ENCODE assay signal across 15 mouse cellular contexts in genomic region chr10:60621470-60622170, GRCm38 (mm10).
DNase-seq lines count a peak whose midpoint lies in the region; TF ChIP-seq lines count a peak whose summit lies in the region.
"Had no signal": no experiment of that assay in that cellular context is flagged by ENCODE, and none has a peak within 500 bp of the region (broad histone marks: within the 10 kb centered on the region; RNA-seq: fewer than 3 reads in every experiment).

No protein-coding gene starts in this region.

- H3K9ac ChIP-seq in liver, adult 2 months (ENCODE audit: low read depth, low read length), result no peak overlapping the region
- H3K9ac ChIP-seq in ES-E14 (ENCODE audit: insufficient read depth, low read depth, low read length, poor library complexity, severe bottlenecking), result no peak overlapping the region
- H3K9ac ChIP-seq: embryonic facial prominence, embryonic 15.5 days; liver, embryonic 13.5 days had no signal

- 85% methylated on average over 8 of the region's 8 CpGs for WGBS in liver, adult 2 months

- intact Hi-C loops in gastrocnemius, adult 2 months (cut with DNase I), result no loop called here

- no peak for DNase-seq in gastrocnemius, adult 2 months
- DNase-seq in gastrocnemius, postnatal 4 days (ENCODE audit: low spot score in 2 of 2), result no peak
- no peak for DNase-seq in liver, adult 2 months (ENCODE audit: extremely low read depth, low read depth, low spot score)
- DNase-seq in liver, result no peak
- no peak for DNase-seq in ES-E14 (ENCODE audit: low read depth, low spot score)
- peak; percentile 25 for DNase-seq in splenic B cell, adult 2 months (ENCODE audit: low read depth, low spot score)
- no peak for DNase-seq in Muller cell, postnatal 12 days (ENCODE audit: inconsistent ontology term)
- DNase-seq in urinary bladder, postnatal 36 days (ENCODE audit: low spot score in 2 of 2), result no peak
- DNase-seq: adrenal gland, postnatal 25 days; cerebellum, adult 11 months; heart, postnatal 36 days; liver, embryonic 13.5 days had no signal

- no peaks in the 10 kb centered on the region for H3K9me3 ChIP-seq in ES-E14 (ENCODE audit: control insufficient read depth, insufficient read depth, low read depth, low read length)
- H3K9me3 ChIP-seq: embryonic facial prominence, embryonic 15.5 days; liver, embryonic 13.5 days had no signal

- in situ Hi-C loops in ES-E14 (cut with MboI; ENCODE audit: low sequenced_read_pairs in 2 of 2, unreplicated experiment in 2 of 2), result loop anchor here (10.0 kb wide), 1 partner anchor 133 kb away; the partner anchor contains the start of gene Slc29a3 (in 2 of the 2)

- no peaks in the 10 kb centered on the region for H3K79me2 ChIP-seq in liver, adult 2 months (ENCODE audit: control insufficient read depth, insufficient read depth, low read length)

- TF ChIP-seq POLR2A in liver, adult 2 months (IDR thresholded peaks at IDR 0.05; ENCODE audit: extremely low read depth, insufficient read depth, low read length), result no peak

- no peak overlapping the region for H3K27ac ChIP-seq in gastrocnemius, adult 2 months
- no peak overlapping the region for H3K27ac ChIP-seq in liver, adult 2 months (replicated peaks; ENCODE audit: insufficient read depth, low read depth, low read length)
- H3K27ac ChIP-seq in ES-E14 (ENCODE audit: insufficient read depth, low read depth, low read length, poor library complexity, severe bottlenecking), result no peak overlapping the region
- H3K27ac ChIP-seq: embryonic facial prominence, embryonic 15.5 days; left cerebral cortex, adult 2 months; liver, embryonic 13.5 days; macrophage had no signal

- H3K4me3 ChIP-seq in gastrocnemius, adult 2 months, result no peak overlapping the region
- no peak overlapping the region for H3K4me3 ChIP-seq in liver, adult 2 months (ENCODE audit: insufficient read depth, low read depth, low read length)
- no peak overlapping the region for H3K4me3 ChIP-seq in ES-E14 (ENCODE audit: insufficient read depth in 1 of 2, low read depth in 1 of 2, low read length in 2 of 2, poor library complexity in 1 of 2, severe bottlenecking in 1 of 2)
- H3K4me3 ChIP-seq: embryonic facial prominence, embryonic 15.5 days; left cerebral cortex, adult 2 months; liver, embryonic 13.5 days had no signal

- TF ChIP-seq CTCF in gastrocnemius, adult 2 months (IDR thresholded peaks at IDR 0.05), result peak; percentile 18; the same call in 1 of the 2 replicates
- peak; percentile 43 for TF ChIP-seq CTCF in liver, adult 2 months (IDR thresholded peaks at IDR 0.05; ENCODE audit: low read depth, low read length)

- H3K36me3 ChIP-seq in liver, adult 2 months (ENCODE audit: control insufficient read depth, insufficient read depth, low read length), result no peaks in the 10 kb centered on the region
- H3K36me3 ChIP-seq in ES-E14 (ENCODE audit: control insufficient read depth, insufficient read depth, low read length, poor library complexity, severe bottlenecking), result no peaks in the 10 kb centered on the region
- no peaks in the 10 kb centered on the region for H3K36me3 ChIP-seq in splenic B cell, adult 2 months (ENCODE audit: control insufficient read depth, insufficient read depth, low read length, poor library complexity, severe bottlenecking)
- H3K36me3 ChIP-seq: embryonic facial prominence, embryonic 15.5 days; liver, embryonic 13.5 days had no signal

- H3K4me1 ChIP-seq in liver, adult 2 months (ENCODE audit: control insufficient read depth, insufficient read depth, low read length), result no peaks in the 10 kb centered on the region
- H3K4me1 ChIP-seq in ES-E14 (ENCODE audit: control insufficient read depth in 2 of 2, insufficient read depth in 2 of 2, low read length in 2 of 2, poor library complexity in 1 of 2), result 0 out of 4 replicates have a peak, but pooled peaks cover 0 to 2% of the 10 kb centered on the region in 2 experiments
- H3K4me1 ChIP-seq: embryonic facial prominence, embryonic 15.5 days; liver, embryonic 13.5 days had no signal

- no peaks in the 10 kb centered on the region for H3K27me3 ChIP-seq in liver, adult 2 months (ENCODE audit: control insufficient read depth, insufficient read depth, low read length)
- no peaks in the 10 kb centered on the region for H3K27me3 ChIP-seq in splenic B cell, adult 2 months (ENCODE audit: control insufficient read depth, insufficient read depth, low read length, poor library complexity, severe bottlenecking)
- H3K27me3 ChIP-seq: embryonic facial prominence, embryonic 15.5 days had no signal

TF ChIP-seq in ES-E14, 5 proteins besides CTCF, POLR2A, EP300 and RAD21:
- TF ChIP-seq MAFK (IDR thresholded peaks at IDR 0.05; ENCODE audit: insufficient read depth, low read depth, low read length), result no peak
- no peak for TF ChIP-seq CHD2 (IDR thresholded peaks at IDR 0.05; ENCODE audit: low read depth, low read length)
- 0 out of 2 replicates have a peak, but pooled peaks have one; percentile 6 for TF ChIP-seq ZC3H11A (IDR thresholded peaks at IDR 0.05; ENCODE audit: borderline replicate concordance, low read depth, low read length)
- TF ChIP-seq HCFC1 (IDR thresholded peaks at IDR 0.05; ENCODE audit: borderline replicate concordance, insufficient read depth, low read length), result no peak
- no peak for TF ChIP-seq ZNF384 (IDR thresholded peaks at IDR 0.05; ENCODE audit: low read depth, low read length)
TF ChIP-seq in ES-E14: peak in this region for 1.
